Mouse (Mus musculus): Measurements from ENCODE around the gene Cdh23.

DNA sequence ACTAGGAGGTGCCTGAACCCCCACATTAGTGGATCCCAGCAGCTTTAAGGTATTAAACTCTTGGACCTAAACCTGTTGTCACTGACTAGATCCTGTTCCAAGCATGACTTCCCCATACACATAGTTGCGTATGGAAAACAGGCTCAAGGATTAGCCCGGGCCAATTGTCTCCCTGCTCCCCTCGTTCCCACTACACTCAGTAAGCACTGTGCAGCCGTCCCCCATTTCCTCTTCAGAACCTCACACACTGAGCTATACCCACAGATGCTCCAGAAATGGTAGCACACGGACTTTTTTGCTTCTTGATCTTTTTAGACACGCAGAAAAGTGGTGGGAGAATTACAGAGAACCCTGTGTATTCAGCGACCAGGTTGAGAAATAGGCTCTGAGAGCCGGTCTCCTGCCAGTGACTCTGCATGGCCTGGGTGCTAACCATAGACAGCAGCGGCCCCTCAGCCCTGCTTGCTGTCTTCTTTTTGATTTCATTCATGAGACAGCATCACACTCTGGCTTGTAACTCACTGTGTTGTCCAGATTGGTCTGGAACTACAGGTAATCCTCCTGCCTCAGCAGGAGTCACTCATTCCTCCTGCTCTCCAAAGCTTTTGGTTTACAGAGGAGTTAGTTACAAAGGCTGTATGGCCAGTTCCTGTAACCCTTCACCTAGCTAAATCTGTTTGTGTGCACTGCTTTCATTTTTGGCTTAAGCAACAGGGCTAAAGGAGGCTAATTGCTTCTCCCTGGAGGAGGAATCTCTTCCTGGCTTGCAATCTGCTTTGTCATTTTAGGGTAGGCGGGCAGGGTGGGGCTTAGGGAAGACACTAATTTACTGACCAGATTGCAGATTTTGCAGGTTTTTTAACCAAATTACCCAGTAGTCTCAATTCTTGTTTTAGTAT is 413.9 kb downstream of the Cdh23 start:
- TF ChIP-seq CTCF (IDR thresholded peaks at IDR 0.05; ENCODE audit: low read depth, low read length) = no peak
- no peak for TF ChIP-seq POLR2A (IDR thresholded peaks at IDR 0.05; ENCODE audit: borderline replicate concordance, low read depth, low read length)

All from bone marrow macrophage, adult 2 months (primary cell).